Mouse (Mus musculus) kidney, adult 8-10 months (tissue): ENCODE data around the gene Pcif1.

Source experiments
- DNase-seq, 2 experiments: peaks; one replicate each; pipeline ENCODE4 v3.0.0; 2022

Gene Pcif1

GRCm38 (mm10) chr2:164894048-164894447, 14.9 kb downstream of the Pcif1 start:
- no peak for DNase-seq

- DNase-seq, result no peak
Observed at GRCm38 (mm10) chr2:164894644-164895043, 15.5 kb downstream of the Pcif1 start.

GRCm38 (mm10) chr2:164895885-164896284, 16.8 kb downstream of the Pcif1 start:
- DNase-seq, result no peak

- no peak for DNase-seq
Observed at GRCm38 (mm10) chr2:164898008-164898407, 18.9 kb downstream of the Pcif1 start.

GRCm38 (mm10) chr2:164899034-164899433, 19.9 kb downstream of the Pcif1 start:
- DNase-seq, result no peak

GRCm38 (mm10) chr2:164899723-164900459, 20.8 kb downstream of the Pcif1 start:
- DNase-seq, result no peak

- no peak for DNase-seq
Observed at GRCm38 (mm10) chr2:164901380-164901779, 22.3 kb downstream of the Pcif1 start.

GRCm38 (mm10) chr2:164903496-164903895, 24.4 kb downstream of the Pcif1 start:
- peak in 1 of 2 experiments; percentile 35 for DNase-seq

GRCm38 (mm10) chr2:164906071-164906470, 27.0 kb downstream of the Pcif1 start:
- no peak for DNase-seq

- no peak for DNase-seq
Observed at GRCm38 (mm10) chr2:164907511-164907910, 28.4 kb downstream of the Pcif1 start.

GRCm38 (mm10) chr2:164908011-164908410, 28.9 kb downstream of the Pcif1 start:
- DNase-seq, result no peak

- no peak for DNase-seq
Observed at GRCm38 (mm10) chr2:164909100-164909499, 30.0 kb downstream of the Pcif1 start.

GRCm38 (mm10) chr2:164909542-164909941, 30.4 kb downstream of the Pcif1 start:
- DNase-seq, result peak; percentile 50 to 55

GRCm38 (mm10) chr2:164910360-164911061, 31.4 kb downstream of the Pcif1 start:
- DNase-seq, result no peak

GRCm38 (mm10) chr2:164911086-164912048, 32.3 kb downstream of the Pcif1 start, which contains the start of gene Zfp335:
Zfp335 (minus strand) TSS chr2:164911757.
- peak; percentile 89 to 92 for DNase-seq

- DNase-seq, result peak; percentile 30 to 40
Observed at GRCm38 (mm10) chr2:164912151-164912550, 33.0 kb downstream of the Pcif1 start.

- DNase-seq, result no peak
Observed at GRCm38 (mm10) chr2:164912749-164913427, 33.8 kb downstream of the Pcif1 start.

GRCm38 (mm10) chr2:164913428-164913786, 34.3 kb downstream of the Pcif1 start:
- DNase-seq, result peak in 1 of 2 experiments; percentile 38

GRCm38 (mm10) chr2:164916820-164917219, 37.7 kb downstream of the Pcif1 start:
- no peak for DNase-seq

GRCm38 (mm10) chr2:164917371-164917770, 38.3 kb downstream of the Pcif1 start:
- DNase-seq, result no peak

- no peak for DNase-seq
Observed at GRCm38 (mm10) chr2:164918325-164918724, 39.2 kb downstream of the Pcif1 start.

- DNase-seq, result no peak
Observed at GRCm38 (mm10) chr2:164921984-164922383, 42.9 kb downstream of the Pcif1 start.
